Comparison of ENCODE assay signal across 20 mouse cellular contexts in the genomic region with DNA sequence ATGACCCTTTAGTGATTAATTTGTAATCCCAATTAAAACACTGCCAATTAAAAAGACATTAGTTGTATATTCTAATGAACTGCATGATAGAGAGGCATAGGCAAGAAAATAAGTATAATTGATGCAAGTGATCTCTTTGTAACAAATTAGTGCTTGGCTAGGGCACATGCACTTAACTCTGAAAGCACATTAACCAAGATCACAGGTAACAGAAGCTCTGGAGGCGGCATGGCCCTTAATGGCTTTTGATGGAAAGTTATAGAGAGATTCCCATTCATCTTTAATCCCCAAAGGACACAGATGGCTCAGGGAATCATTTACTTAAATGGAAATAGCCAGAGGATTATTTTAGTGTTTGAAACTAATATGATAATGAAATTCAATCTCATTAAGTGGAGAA.
"Had no signal": no experiment of that assay in that cellular context is flagged by ENCODE, and none has a peak within 500 bp of the region (broad histone marks: within the 10 kb centered on the region; RNA-seq: fewer than 3 reads in every experiment).

No protein-coding gene starts in this region.

- H3K27ac ChIP-seq: limb, embryonic 12.5 days; limb, embryonic 15.5 days; liver, embryonic 14.5 days; macrophage; midbrain, embryonic 13.5 days; stomach, embryonic 15.5 days had no signal

- H3K36me3 ChIP-seq: limb, embryonic 12.5 days; limb, embryonic 15.5 days; midbrain, embryonic 13.5 days; stomach, embryonic 15.5 days had no signal

- DNase-seq: kidney, adult 18-20 months; kidney, adult 9 months; kidney, postnatal 14 days; kidney, postnatal 4 days; left cerebral cortex, postnatal 4 days; liver, postnatal 0 days; lung, embryonic 14.5 days; right cerebral cortex, adult 18-20 months; right cerebral cortex, postnatal 14 days; right cerebral cortex, postnatal 4 days; thymus, postnatal 25 days had no signal

- H3K4me3 ChIP-seq: limb, embryonic 12.5 days; limb, embryonic 15.5 days; midbrain, embryonic 13.5 days; stomach, embryonic 15.5 days had no signal

- H3K9ac ChIP-seq: limb, embryonic 12.5 days; limb, embryonic 15.5 days; liver, embryonic 14.5 days; liver, postnatal 0 days; lung, embryonic 14.5 days; midbrain, embryonic 13.5 days; stomach, embryonic 15.5 days had no signal

- H3K9me3 ChIP-seq: limb, embryonic 12.5 days; limb, embryonic 15.5 days; midbrain, embryonic 13.5 days; stomach, embryonic 15.5 days had no signal

- H3K27me3 ChIP-seq: limb, embryonic 12.5 days; limb, embryonic 15.5 days; midbrain, embryonic 13.5 days; stomach, embryonic 15.5 days had no signal

- H3K4me2 ChIP-seq: limb, embryonic 12.5 days; limb, embryonic 15.5 days; liver, embryonic 11.5 days; lung, embryonic 14.5 days; midbrain, embryonic 13.5 days; stomach, embryonic 15.5 days had no signal

- ATAC-seq: intestine, embryonic 16.5 days; liver, postnatal 0 days; lung, postnatal 0 days; midbrain, embryonic 13.5 days had no signal

- H3K4me1 ChIP-seq: limb, embryonic 12.5 days; limb, embryonic 15.5 days; midbrain, embryonic 13.5 days; stomach, embryonic 15.5 days had no signal
